Mouse (Mus musculus): Measurements from ENCODE around the gene Slc6a20a. TPM values are rescaled to one million over a fixed set of nuclear protein-coding genes. Genes with fewer than 3 reads are reported as not detected.
A peak's percentile ranks its signal among the peaks of the same experiment; 100 is the strongest.

The Slc6a20a gene
- total RNA-seq (2014; rRNA removed; ENCODE audit: low replicate concordance) (not detected in 2 replicates), polyA plus RNA-seq (2015; fragmentation: Nextera tagmentation; extraction: Ambion mirVana) (not detected in 2 replicates)

GRCm38 (mm10) chr9:123678327-123679105, at the start of gene Slc6a20a, which contains the start of gene Ccr9:
Slc6a20a (minus strand) TSS chr9:123678885.
Ccr9 (plus strand) TSS chr9:123678439.
- Histone ChIP-seq H3K27me3 (ENCODE audit: control insufficient read depth, insufficient read depth, low read length) (peaks cover 67% of the 10 kb centered on the region), H3K4me3 (ENCODE audit: low read depth, low read length) (peak within 1 kb of the TSS; percentile 48), H3K27ac (ENCODE audit: low read depth) (no peak within 1 kb of the TSS), H3K36me3 (replicated peaks; ENCODE audit: control insufficient read depth, insufficient read depth, low read length) (no peaks in the 10 kb centered on the region), H3K9ac (replicated peaks; ENCODE audit: low read depth, low read length) (0 out of 2 replicates have a peak within 1 kb of the TSS, but pooled peaks have one; percentile 30), H3K9me3 (replicated peaks; ENCODE audit: control insufficient read depth, low read length) (no peaks in the 10 kb centered on the region), H3K4me2 (ENCODE audit: low read depth, low read length) (peak within 1 kb of the TSS; percentile 67), H3K4me1 (ENCODE audit: control insufficient read depth, insufficient read depth) (peaks cover 7% of the 10 kb centered on the region)
- DNase-seq (ENCODE audit: low spot score) (no peak), ATAC-seq (ENCODE audit: insufficient read depth, low read depth) (peak; percentile 24; the same call in 1 of the 2 replicates)
- TF ChIP-seq EP300 (IDR thresholded peaks at IDR 0.05; ENCODE audit: low read depth) (no peak), CTCF (IDR thresholded peaks at IDR 0.05; ENCODE audit: low read depth) (no peak)
- WGBS: 1% methylated on average over 67 of the region's 73 CpGs

- no peaks in the 10 kb centered on the region for H3K9me3 ChIP-seq (replicated peaks; ENCODE audit: control insufficient read depth, low read length)
- no peak for TF ChIP-seq CTCF (IDR thresholded peaks at IDR 0.05; ENCODE audit: low read depth)
- no peak for TF ChIP-seq EP300 (IDR thresholded peaks at IDR 0.05; ENCODE audit: low read depth)
- no peak overlapping the region for H3K4me2 ChIP-seq (ENCODE audit: low read depth, low read length)
Measured at GRCm38 (mm10) chr9:123722737-123723493, 44.2 kb upstream of the Slc6a20a start.

GRCm38 (mm10) chr9:123717186-123718008, 38.7 kb upstream of the Slc6a20a start, which contains the start of gene Lztfl1:
Lztfl1 (minus strand) TSS chr9:123717697.
- peak; percentile 99 for DNase-seq (ENCODE audit: low spot score)
- peak; percentile 93 for TF ChIP-seq EP300 (IDR thresholded peaks at IDR 0.05; ENCODE audit: low read depth)
- TF ChIP-seq CTCF (IDR thresholded peaks at IDR 0.05; ENCODE audit: low read depth): no peak
- H3K36me3 ChIP-seq (replicated peaks; ENCODE audit: control insufficient read depth, insufficient read depth, low read length): no peaks in the 10 kb centered on the region; the same call in 1 of the 2 replicates
- H3K27ac ChIP-seq (ENCODE audit: low read depth): peak within 1 kb of the TSS; percentile 87
- peak within 1 kb of the TSS; percentile 87 for H3K4me3 ChIP-seq (ENCODE audit: low read depth, low read length)
- peak within 1 kb of the TSS; percentile 92 for H3K9ac ChIP-seq (replicated peaks; ENCODE audit: low read depth, low read length)
- no peaks in the 10 kb centered on the region for H3K27me3 ChIP-seq (ENCODE audit: control insufficient read depth, insufficient read depth, low read length)
- H3K4me1 ChIP-seq (ENCODE audit: control insufficient read depth, insufficient read depth): 0 out of 2 replicates have a peak, but pooled peaks cover 3% of the 10 kb centered on the region
- peak within 1 kb of the TSS; percentile 74 for H3K4me2 ChIP-seq (ENCODE audit: low read depth, low read length)
- H3K9me3 ChIP-seq (replicated peaks; ENCODE audit: control insufficient read depth, low read length): no peaks in the 10 kb centered on the region
- under 1% methylated on average over 55 of the region's 55 CpGs for WGBS
- peak; percentile 99 for ATAC-seq (ENCODE audit: insufficient read depth, low read depth)

More at GRCm38 (mm10) chr9:123722737-123723493, 44.2 kb upstream of the Slc6a20a start:
- Histone ChIP-seq H3K27ac (ENCODE audit: low read depth) (no peak overlapping the region), H3K4me1 (ENCODE audit: control insufficient read depth, insufficient read depth) (0 out of 2 replicates have a peak, but pooled peaks cover 2% of the 10 kb centered on the region), H3K4me3 (ENCODE audit: low read depth, low read length) (no peak overlapping the region), H3K27me3 (ENCODE audit: control insufficient read depth, insufficient read depth, low read length) (no peaks in the 10 kb centered on the region), H3K9ac (replicated peaks; ENCODE audit: low read depth, low read length) (no peak overlapping the region), H3K36me3 (replicated peaks; ENCODE audit: control insufficient read depth, insufficient read depth, low read length) (no peaks in the 10 kb centered on the region)
- ATAC-seq (ENCODE audit: insufficient read depth, low read depth) (no peak), DNase-seq (ENCODE audit: low spot score) (no peak)
- WGBS: 42% methylated on average over 2 of the region's 2 CpGs

GRCm38 (mm10) chr9:123716301-123716700, 37.6 kb upstream of the Slc6a20a start:
- WGBS: 52% methylated on average over 3 of the region's 3 CpGs
- no peaks in the 10 kb centered on the region for H3K9me3 ChIP-seq (replicated peaks; ENCODE audit: control insufficient read depth, low read length)
- H3K27ac ChIP-seq (ENCODE audit: low read depth): no peak overlapping the region
- peak overlapping the region; percentile 87; the same call in 1 of the 2 replicates for H3K4me3 ChIP-seq (ENCODE audit: low read depth, low read length)
- H3K4me1 ChIP-seq (ENCODE audit: control insufficient read depth, insufficient read depth): 0 out of 2 replicates have a peak, but pooled peaks cover 3% of the 10 kb centered on the region
- no peak for DNase-seq (ENCODE audit: low spot score)
- 0 out of 2 replicates have a peak overlapping the region, but pooled peaks have one; percentile 9 for H3K9ac ChIP-seq (replicated peaks; ENCODE audit: low read depth, low read length)
- H3K4me2 ChIP-seq (ENCODE audit: low read depth, low read length): peak overlapping the region; percentile 12; the same call in 1 of the 2 replicates
- H3K27me3 ChIP-seq (ENCODE audit: control insufficient read depth, insufficient read depth, low read length): no peaks in the 10 kb centered on the region
- no peak for TF ChIP-seq CTCF (IDR thresholded peaks at IDR 0.05; ENCODE audit: low read depth)
- TF ChIP-seq EP300 (IDR thresholded peaks at IDR 0.05; ENCODE audit: low read depth): no peak
- H3K36me3 ChIP-seq (replicated peaks; ENCODE audit: control insufficient read depth, insufficient read depth, low read length): peaks cover 4% of the 10 kb centered on the region
- ATAC-seq (ENCODE audit: insufficient read depth, low read depth): no peak

Measured in heart, postnatal 0 days (tissue).